Mouse (Mus musculus): ENCODE measurements around the gene Rdh1. TPM values are rescaled to one million over a fixed set of nuclear protein-coding genes. Genes with fewer than 3 reads are reported as not detected.
"Not testable (repeated sequence)": the region's sequence is repeated elsewhere in the genome, so short reads cannot be mapped to it uniquely, and the experiment has no call there.

Rdh1 gene
- polyA plus RNA-seq, 1 experiment from 2014 or later = 0.04 TPM

- 92% methylated on average over 2 of the region's 2 CpGs for WGBS
Measured at GRCm38 (mm10) chr10:127801612-127802011, 42.1 kb downstream of the Rdh1 start.

GRCm38 (mm10) chr10:127802236-127802635, 42.7 kb downstream of the Rdh1 start:
- no peak for ATAC-seq
- H3K9ac ChIP-seq (replicated peaks) = no peak overlapping the region
- H3K27me3 ChIP-seq = no peaks in the 10 kb centered on the region
- H3K9me3 ChIP-seq = no peaks in the 10 kb centered on the region
- H3K27ac ChIP-seq = no peak overlapping the region
- 85% methylated on average over 5 of the region's 5 CpGs for WGBS
- H3K4me3 ChIP-seq (replicated peaks) = no peak overlapping the region
- H3K4me2 ChIP-seq (replicated peaks) = no peak overlapping the region
- H3K36me3 ChIP-seq = no peaks in the 10 kb centered on the region
- no peaks in the 10 kb centered on the region for H3K4me1 ChIP-seq (replicated peaks)

More at GRCm38 (mm10) chr10:127801612-127802011, 42.1 kb downstream of the Rdh1 start:
- H3K9me3 ChIP-seq = no peaks in the 10 kb centered on the region
- H3K9ac ChIP-seq (replicated peaks) = no peak overlapping the region
- no peak overlapping the region for H3K4me3 ChIP-seq (replicated peaks)
- H3K27me3 ChIP-seq = no peaks in the 10 kb centered on the region
- H3K4me1 ChIP-seq (replicated peaks) = no peaks in the 10 kb centered on the region
- no peak overlapping the region for H3K4me2 ChIP-seq (replicated peaks)
- no peaks in the 10 kb centered on the region for H3K36me3 ChIP-seq
- no peak overlapping the region for H3K27ac ChIP-seq
- no peak for ATAC-seq

- Histone ChIP-seq H3K4me2 (replicated peaks) (no peak overlapping the region), H3K4me3 (replicated peaks) (no peak overlapping the region), H3K4me1 (replicated peaks) (no peaks in the 10 kb centered on the region), H3K9ac (replicated peaks) (no peak overlapping the region), H3K27me3 (no peaks in the 10 kb centered on the region), H3K36me3 (no peaks in the 10 kb centered on the region), H3K9me3 (no peaks in the 10 kb centered on the region), H3K27ac (no peak overlapping the region)
- ATAC-seq = no peak
- 45% methylated on average over 7 of the region's 7 CpGs for WGBS
Measured at GRCm38 (mm10) chr10:127804416-127804815, 44.9 kb downstream of the Rdh1 start.

GRCm38 (mm10) chr10:127815888-127816287, 56.4 kb downstream of the Rdh1 start:
- H3K27ac ChIP-seq = no peak overlapping the region
- no peak overlapping the region for H3K4me2 ChIP-seq (replicated peaks)
- H3K9ac ChIP-seq (replicated peaks) = no peak overlapping the region
- H3K36me3 ChIP-seq = no peaks in the 10 kb centered on the region
- no peak for ATAC-seq
- no peak overlapping the region for H3K4me3 ChIP-seq (replicated peaks)
- H3K27me3 ChIP-seq = no peaks in the 10 kb centered on the region
- H3K4me1 ChIP-seq (replicated peaks) = no peaks in the 10 kb centered on the region
- peaks cover 8% of the 10 kb centered on the region; the same call in 1 of the 2 replicates for H3K9me3 ChIP-seq

GRCm38 (mm10) chr10:127817268-127817910, 57.9 kb downstream of the Rdh1 start:
- not testable (repeated sequence) for H3K36me3 ChIP-seq; H3K4me2 ChIP-seq (replicated peaks); H3K27ac ChIP-seq; H3K9ac ChIP-seq (replicated peaks); H3K4me3 ChIP-seq (replicated peaks); ATAC-seq; H3K9me3 ChIP-seq; H3K4me1 ChIP-seq (replicated peaks); H3K27me3 ChIP-seq
- WGBS = 82% methylated on average over 4 of the region's 4 CpGs

Other genes with a start within 250 kb of the Rdh1 start
- 11.5 and 13.8 TPM in 2 replicates for gene Ndufa4l2, start 244.8 kb upstream of the Rdh1 start, polyA plus RNA-seq (2015; fragmentation: Nextera tagmentation; extraction: Ambion mirVana)
- 54.3 and 56.2 TPM in 2 replicates for gene Shmt2, start 237.3 kb upstream of the Rdh1 start, polyA plus RNA-seq (2015; fragmentation: Nextera tagmentation; extraction: Ambion mirVana)
- 78.8 and 83.9 TPM in 2 replicates for gene Nxph4, start 225.2 kb upstream of the Rdh1 start, polyA plus RNA-seq (2015; fragmentation: Nextera tagmentation; extraction: Ambion mirVana)
- 98.2 and 99.4 TPM in 2 replicates for gene Lrp1, start 138.6 kb upstream of the Rdh1 start, polyA plus RNA-seq (2015; fragmentation: Nextera tagmentation; extraction: Ambion mirVana)
- gene Stat6, start 116.7 kb upstream of the Rdh1 start, polyA plus RNA-seq (2015; fragmentation: Nextera tagmentation; extraction: Ambion mirVana) = 3.8 and 4.3 TPM in 2 replicates
- 4.6 and 4.8 TPM in 2 replicates for gene Nemp1, start 92.8 kb upstream of the Rdh1 start, polyA plus RNA-seq (2015; fragmentation: Nextera tagmentation; extraction: Ambion mirVana)
- gene Nab2, start 91.2 kb upstream of the Rdh1 start, polyA plus RNA-seq (2015; fragmentation: Nextera tagmentation; extraction: Ambion mirVana) = 1.2 and 1.8 TPM in 2 replicates
- gene Myo1a, start 54.6 kb upstream of the Rdh1 start, polyA plus RNA-seq (2015; fragmentation: Nextera tagmentation; extraction: Ambion mirVana) = 0.28 and 0.53 TPM in 2 replicates
- not detected in 2 replicates for gene Tac2, start 35.2 kb upstream of the Rdh1 start, polyA plus RNA-seq (2015; fragmentation: Nextera tagmentation; extraction: Ambion mirVana)
- 5.1 and 5.3 TPM in 2 replicates for gene Zbtb39, start 20.2 kb upstream of the Rdh1 start, polyA plus RNA-seq (2015; fragmentation: Nextera tagmentation; extraction: Ambion mirVana)
- 0.39 and 0.52 TPM in 2 replicates for gene Gpr182, start 8.0 kb upstream of the Rdh1 start, polyA plus RNA-seq (2015; fragmentation: Nextera tagmentation; extraction: Ambion mirVana)
- not detected in 2 replicates for gene Rdh16f1, start 66 bp downstream of the Rdh1 start, polyA plus RNA-seq (2015; fragmentation: Nextera tagmentation; extraction: Ambion mirVana)
- 0.09 TPM in 2 replicates for gene Rdh9, start 16.7 kb downstream of the Rdh1 start, polyA plus RNA-seq (2015; fragmentation: Nextera tagmentation; extraction: Ambion mirVana)
- gene Rdh16, start 41.4 kb downstream of the Rdh1 start, polyA plus RNA-seq (2015; fragmentation: Nextera tagmentation; extraction: Ambion mirVana) = not detected in 2 replicates
- not detected in 2 replicates for gene Rdh19, start 90.2 kb downstream of the Rdh1 start, polyA plus RNA-seq (2015; fragmentation: Nextera tagmentation; extraction: Ambion mirVana)
- gene Rdh16f2, start 106.8 kb downstream of the Rdh1 start, polyA plus RNA-seq (2015; fragmentation: Nextera tagmentation; extraction: Ambion mirVana) = not detected in 2 replicates
- gene Rdh7, start 129.1 kb downstream of the Rdh1 start, polyA plus RNA-seq (2015; fragmentation: Nextera tagmentation; extraction: Ambion mirVana) = not detected in 2 replicates
- not detected in 2 replicates for gene Sdr9c7, start 138.8 kb downstream of the Rdh1 start, polyA plus RNA-seq (2015; fragmentation: Nextera tagmentation; extraction: Ambion mirVana)
- not detected in 2 replicates for gene Hsd17b6, start 247.9 kb downstream of the Rdh1 start, polyA plus RNA-seq (2015; fragmentation: Nextera tagmentation; extraction: Ambion mirVana)

Data from midbrain, embryonic 13.5 days (tissue).